Mouse (Mus musculus) common myeloid progenitor, adult 5-6 weeks (primary cell): ENCODE data around the gene Hebp2. TPM values are rescaled to one million over a fixed set of nuclear protein-coding genes. Genes with fewer than 3 reads are reported as not detected.
A peak's percentile ranks its signal among the peaks of the same experiment; 100 is the strongest.

Experiments used
- ATAC-seq: replicated peaks from 2 replicates; pipeline ENCODE4 v1.8.0; 2016; ENCODE audit warnings: low read depth, mild to moderate bottlenecking, moderate TSS enrichment, inconsistent platforms; ENCODE audit not compliant: poor library complexity, severe bottlenecking
- total RNA-seq: library from RNA; stranded (forward); fragments of 200-1000, 187-1606 nt; gene quantifications from 2 replicates; pipeline ENCODE4 v1.2.3, GENCODE M21; 2017

Hebp2 gene
- total RNA-seq, 1 experiment from 2014 or later, result 0.59 TPM

GRCm38 (mm10) chr10:18511496-18511895 lies 34.4 kb downstream of the Hebp2 start:
- ATAC-seq, result no peak

- ATAC-seq, result no peak
Measured at GRCm38 (mm10) chr10:18510663-18511062, 35.2 kb downstream of the Hebp2 start.

GRCm38 (mm10) chr10:18508586-18508985 lies 37.3 kb downstream of the Hebp2 start:
- ATAC-seq, result no peak

- ATAC-seq, result no peak
Measured at GRCm38 (mm10) chr10:18507869-18508473, 37.9 kb downstream of the Hebp2 start.

- ATAC-seq, result no peak
Measured at GRCm38 (mm10) chr10:18506501-18506946, 39.4 kb downstream of the Hebp2 start.

- no peak for ATAC-seq
Measured at GRCm38 (mm10) chr10:18505690-18506089, 40.2 kb downstream of the Hebp2 start.

- no peak for ATAC-seq
Measured at GRCm38 (mm10) chr10:18501997-18502396, 43.9 kb downstream of the Hebp2 start.

GRCm38 (mm10) chr10:18497066-18497465 lies 48.8 kb downstream of the Hebp2 start:
- ATAC-seq, result no peak

GRCm38 (mm10) chr10:18494249-18494648 lies 51.6 kb downstream of the Hebp2 start:
- no peak for ATAC-seq

GRCm38 (mm10) chr10:18493010-18493894 lies 52.6 kb downstream of the Hebp2 start:
- ATAC-seq, result no peak

GRCm38 (mm10) chr10:18491952-18492351 lies 53.9 kb downstream of the Hebp2 start:
- 0 out of 2 replicates have a peak, but pooled peaks have one; percentile 50 for ATAC-seq

GRCm38 (mm10) chr10:18489936-18490335 lies 55.9 kb downstream of the Hebp2 start:
- ATAC-seq, result no peak

Other genes with a start within 250 kb of the Hebp2 start
- gene Nhsl1, start 227.1 kb downstream of the Hebp2 start, total RNA-seq, result 1.3 and 1.4 TPM in 2 replicates
- 0.44 and 0.50 TPM in 2 replicates for gene Arfgef3, start 197.9 kb upstream of the Hebp2 start, total RNA-seq
- gene Gm4922, start 240.7 kb upstream of the Hebp2 start, total RNA-seq, result not detected in 2 replicates